Mouse (Mus musculus): ENCODE data around the gene Fbxo31. TPM values are rescaled to one million over a fixed set of nuclear protein-coding genes. Genes with fewer than 3 reads are reported as not detected.
"Not testable (repeated sequence)": the region's sequence is repeated elsewhere in the genome, so short reads cannot be mapped to it uniquely, and the experiment has no call there.

The Fbxo31 gene
- total RNA-seq (2021) = 37.2 and 66.1 TPM in 2 replicates
- long read RNA-seq, experiment 1, full-length matches to known transcripts = 82 of 134 reads
- long read RNA-seq, experiment 1, partial matches to known transcripts = 12 of 134 reads
- long read RNA-seq, experiment 1, other reads (novel, unspliced or antisense) = 40 of 134 reads
- long read RNA-seq, experiment 2, full-length matches to known transcripts = 61 of 92 reads
- long read RNA-seq, experiment 2, partial matches to known transcripts = 3 of 92 reads
- long read RNA-seq, experiment 2, other reads (novel, unspliced or antisense) = 28 of 92 reads

DNA sequence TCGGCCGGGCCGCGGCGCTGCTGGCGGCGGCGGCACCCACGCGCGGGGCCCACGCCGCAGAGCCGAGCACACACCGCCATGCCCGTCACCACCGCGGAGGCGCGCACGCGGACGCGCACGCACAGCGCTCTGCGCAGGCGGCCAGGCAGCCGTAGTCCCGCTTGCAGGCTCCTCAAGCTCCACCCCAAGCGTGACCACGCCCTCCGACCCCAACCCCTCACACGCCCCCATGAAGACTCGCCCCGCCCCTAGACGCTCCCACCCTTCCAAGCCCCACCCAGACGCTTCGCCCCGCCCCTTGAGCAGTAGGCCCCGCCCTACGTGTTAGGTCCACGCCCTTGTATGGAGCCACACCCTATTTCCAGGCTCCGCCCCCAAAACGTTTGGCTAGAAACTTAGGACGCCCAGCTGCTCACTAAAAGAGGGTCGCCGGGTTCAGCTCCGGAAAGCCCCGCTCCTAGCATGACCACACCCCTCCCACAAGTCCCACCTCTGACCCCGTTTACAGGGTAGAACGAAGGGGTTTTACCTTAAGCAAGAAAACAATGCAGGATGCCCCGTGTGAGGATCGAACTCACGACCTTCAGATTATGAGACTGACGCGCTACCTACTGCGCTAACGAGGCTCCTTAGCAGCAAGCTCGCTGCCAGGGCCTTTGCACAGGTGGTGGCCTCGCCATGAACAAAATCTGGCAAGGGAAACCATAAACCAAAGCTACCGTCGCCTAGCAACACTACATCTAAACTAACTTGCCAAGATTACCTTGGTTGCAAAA lies at the start of gene Fbxo31:
Fbxo31 (minus strand) TSS at position 131 of the 776 bp plus-strand sequence.
- DNase-seq = peak; percentile 98

- no peak for DNase-seq
Observed at GRCm38 (mm10) chr8:121623043-121623442, 44.4 kb upstream of the Fbxo31 start.

- no peak for DNase-seq
Observed at GRCm38 (mm10) chr8:121621879-121622278, 43.3 kb upstream of the Fbxo31 start.

- peak; percentile 79 for DNase-seq
Observed at GRCm38 (mm10) chr8:121620801-121621516, 42.4 kb upstream of the Fbxo31 start.

- peak; percentile 77 for DNase-seq
Observed at GRCm38 (mm10) chr8:121619401-121619995, 40.9 kb upstream of the Fbxo31 start.

GRCm38 (mm10) chr8:121613419-121613818 lies 34.8 kb upstream of the Fbxo31 start:
- DNase-seq = no peak

DNA sequence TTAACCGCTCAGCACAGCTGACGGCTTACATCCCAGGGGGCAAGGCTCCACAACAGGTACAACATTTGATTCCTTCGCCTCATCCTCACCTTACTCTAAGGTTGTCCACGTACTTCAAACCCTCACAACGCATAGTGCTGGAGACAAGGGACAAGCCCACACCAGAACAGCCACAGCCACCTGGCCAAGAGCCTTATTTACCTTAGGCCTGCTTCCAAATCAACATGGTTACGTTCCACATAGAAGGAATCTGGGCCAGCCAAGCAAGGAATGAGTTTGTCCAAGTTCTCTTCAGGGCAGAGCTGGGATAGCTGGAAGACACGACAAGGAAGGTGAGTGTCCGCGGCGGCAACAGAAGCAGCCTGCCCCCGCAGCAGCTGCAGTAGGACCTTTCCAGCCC lies 31.3 kb upstream of the Fbxo31 start:
- no peak for DNase-seq

GRCm38 (mm10) chr8:121609251-121609650 lies 30.6 kb upstream of the Fbxo31 start:
- no peak for DNase-seq

- no peak for DNase-seq
Observed at GRCm38 (mm10) chr8:121607661-121608060, 29.1 kb upstream of the Fbxo31 start.

- DNase-seq = no peak
Observed at GRCm38 (mm10) chr8:121603801-121604200, 25.2 kb upstream of the Fbxo31 start.

DNA sequence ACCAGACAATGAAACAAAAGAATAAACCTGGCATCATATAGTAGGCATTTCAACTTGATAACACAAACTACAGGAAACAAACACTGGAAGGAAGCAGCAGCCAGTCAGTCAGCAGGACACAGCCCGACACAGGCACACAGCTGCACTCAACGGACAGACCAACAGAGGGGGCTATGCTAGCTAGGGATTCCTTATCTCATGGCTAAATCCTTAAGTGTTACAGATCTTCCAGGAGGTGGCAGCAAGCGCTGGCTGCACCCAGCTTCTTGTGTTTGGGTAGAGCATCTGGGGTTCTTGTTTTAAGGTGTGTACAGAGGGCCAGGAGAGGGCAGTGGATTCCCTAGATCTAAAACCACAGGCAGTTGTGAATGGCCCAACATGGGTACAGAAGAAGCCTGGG lies 24.3 kb upstream of the Fbxo31 start:
- DNase-seq = peak; percentile 82

DNA sequence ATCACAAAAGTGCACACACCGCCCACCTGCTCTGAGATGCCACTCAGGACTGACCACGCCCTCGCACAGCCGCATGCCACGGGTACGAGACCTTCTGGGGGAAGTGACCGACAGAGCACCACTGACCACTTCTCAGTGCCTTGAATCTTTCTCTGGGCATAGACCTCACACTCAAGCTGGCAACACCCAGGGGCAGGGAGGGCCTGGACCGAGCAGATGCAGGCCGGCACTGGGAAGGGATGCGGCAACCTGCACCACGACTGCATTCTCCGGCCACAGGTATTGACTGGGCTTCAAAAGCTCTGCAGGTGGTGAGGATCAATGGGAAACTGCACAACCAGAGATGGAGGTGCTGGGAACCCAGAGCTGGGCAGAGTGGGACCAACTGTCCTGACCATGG lies 23.8 kb upstream of the Fbxo31 start:
- DNase-seq = no peak

- DNase-seq = no peak
Observed at GRCm38 (mm10) chr8:121599842-121600241, 21.2 kb upstream of the Fbxo31 start.

- DNase-seq = peak; percentile 94
Observed at GRCm38 (mm10) chr8:121598892-121599291, 20.3 kb upstream of the Fbxo31 start.

DNA sequence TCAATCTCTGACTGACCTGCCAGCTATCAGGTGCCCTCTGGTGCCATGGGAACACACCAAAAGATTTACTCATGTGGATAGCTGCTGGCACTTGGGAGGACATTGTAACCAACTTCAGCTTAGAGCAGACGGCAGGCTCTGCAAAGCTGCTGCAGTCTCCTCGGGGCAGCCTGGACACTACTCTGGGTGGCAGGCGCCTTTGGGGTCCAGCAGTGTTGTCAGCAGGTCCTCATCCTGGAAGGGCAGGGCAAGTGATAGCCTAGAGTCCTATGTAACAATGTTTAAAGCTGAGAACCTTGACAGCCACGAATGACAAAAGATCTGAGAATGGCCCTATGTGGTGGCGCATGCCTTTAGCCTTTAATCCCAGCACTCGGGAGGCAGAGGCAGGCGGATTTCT lies 19.6 kb upstream of the Fbxo31 start:
- DNase-seq = no peak

- DNase-seq = not testable (repeated sequence)
Observed at GRCm38 (mm10) chr8:121597492-121597891, 18.9 kb upstream of the Fbxo31 start.

DNA sequence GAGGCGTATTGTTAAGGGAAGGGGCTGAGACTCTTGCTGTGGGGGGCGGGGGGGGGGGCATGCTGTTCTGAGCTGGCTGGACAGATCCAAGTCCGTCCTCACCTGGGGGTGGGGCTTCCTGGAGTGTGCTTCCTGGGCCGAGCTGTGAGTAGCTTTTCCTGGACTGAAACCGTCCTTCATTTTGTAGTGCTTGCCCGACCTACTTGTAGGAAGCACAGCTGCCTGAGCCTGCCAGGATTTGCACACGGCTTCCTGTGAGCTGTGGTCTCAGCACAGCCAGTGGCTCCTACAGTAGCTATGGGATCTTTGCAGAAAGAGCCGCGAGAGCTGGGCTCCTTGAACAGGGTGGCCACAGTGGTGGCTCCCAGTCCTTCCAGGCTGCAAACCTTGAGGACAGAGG lies 15.4 kb upstream of the Fbxo31 start:
- DNase-seq = peak; percentile 63

DNA sequence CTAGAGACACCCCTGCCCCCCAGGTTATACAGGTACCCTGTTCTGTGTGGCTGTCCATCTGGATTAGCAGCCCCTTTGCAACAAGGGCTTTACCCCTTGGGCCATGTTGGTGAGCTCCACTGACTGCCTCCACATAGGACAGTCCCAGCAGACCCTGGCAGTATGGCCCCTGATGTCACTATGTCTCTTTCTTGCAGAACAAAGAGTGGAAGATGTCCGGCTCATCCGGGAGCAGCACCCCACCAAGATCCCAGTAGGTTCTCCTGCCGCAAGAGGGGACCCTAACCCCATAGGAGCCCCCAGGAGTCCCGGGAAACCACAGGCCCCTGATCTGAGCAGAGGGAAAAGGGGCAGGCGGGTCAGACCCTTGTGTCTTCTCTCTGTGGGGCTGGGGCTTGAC lies 14.7 kb upstream of the Fbxo31 start:
- DNase-seq = no peak

DNA sequence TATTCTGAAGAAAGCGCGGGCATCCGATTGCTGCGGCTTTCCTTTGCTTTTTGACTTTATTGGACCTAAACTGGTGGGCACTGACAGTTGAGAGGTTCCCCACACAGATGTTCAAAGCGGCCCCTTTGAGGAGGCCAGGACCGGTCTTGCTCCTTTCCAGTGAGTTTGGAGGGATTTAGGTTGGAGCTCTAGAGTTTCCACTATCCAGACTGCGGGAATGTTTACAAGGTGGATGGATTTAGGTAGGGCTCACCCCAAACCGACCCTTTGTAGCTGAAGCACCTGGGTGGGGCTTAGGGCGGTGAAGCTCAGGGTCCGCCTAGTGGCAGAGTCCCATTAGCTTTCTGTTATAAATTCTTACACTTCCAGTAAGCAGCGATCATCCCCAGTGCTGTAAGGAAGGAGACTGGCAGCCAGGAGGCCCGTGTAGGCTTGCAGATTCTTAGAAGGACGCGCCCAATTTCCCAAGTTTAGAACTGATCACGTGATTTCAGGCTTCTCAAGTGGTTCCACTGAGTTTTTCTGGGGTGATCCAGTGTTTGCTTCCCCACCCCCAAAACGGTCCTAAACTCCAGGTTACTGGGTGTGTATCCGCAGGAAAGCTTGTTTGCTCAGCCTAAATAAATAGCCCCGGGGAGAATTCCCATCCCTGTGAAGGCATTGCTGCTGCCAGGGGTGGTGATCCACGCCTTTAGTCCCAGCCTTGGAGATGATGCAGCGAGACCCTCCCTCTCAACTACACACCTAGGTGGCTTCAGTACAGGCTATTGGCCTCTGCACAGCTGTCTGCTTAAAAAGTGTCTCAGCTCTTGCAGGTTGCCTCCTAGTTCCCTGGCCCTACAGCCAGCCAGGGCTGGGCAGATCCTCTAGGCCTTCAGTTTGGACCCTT lies 12.8 kb upstream of the Fbxo31 start:
- DNase-seq = no peak

DNA sequence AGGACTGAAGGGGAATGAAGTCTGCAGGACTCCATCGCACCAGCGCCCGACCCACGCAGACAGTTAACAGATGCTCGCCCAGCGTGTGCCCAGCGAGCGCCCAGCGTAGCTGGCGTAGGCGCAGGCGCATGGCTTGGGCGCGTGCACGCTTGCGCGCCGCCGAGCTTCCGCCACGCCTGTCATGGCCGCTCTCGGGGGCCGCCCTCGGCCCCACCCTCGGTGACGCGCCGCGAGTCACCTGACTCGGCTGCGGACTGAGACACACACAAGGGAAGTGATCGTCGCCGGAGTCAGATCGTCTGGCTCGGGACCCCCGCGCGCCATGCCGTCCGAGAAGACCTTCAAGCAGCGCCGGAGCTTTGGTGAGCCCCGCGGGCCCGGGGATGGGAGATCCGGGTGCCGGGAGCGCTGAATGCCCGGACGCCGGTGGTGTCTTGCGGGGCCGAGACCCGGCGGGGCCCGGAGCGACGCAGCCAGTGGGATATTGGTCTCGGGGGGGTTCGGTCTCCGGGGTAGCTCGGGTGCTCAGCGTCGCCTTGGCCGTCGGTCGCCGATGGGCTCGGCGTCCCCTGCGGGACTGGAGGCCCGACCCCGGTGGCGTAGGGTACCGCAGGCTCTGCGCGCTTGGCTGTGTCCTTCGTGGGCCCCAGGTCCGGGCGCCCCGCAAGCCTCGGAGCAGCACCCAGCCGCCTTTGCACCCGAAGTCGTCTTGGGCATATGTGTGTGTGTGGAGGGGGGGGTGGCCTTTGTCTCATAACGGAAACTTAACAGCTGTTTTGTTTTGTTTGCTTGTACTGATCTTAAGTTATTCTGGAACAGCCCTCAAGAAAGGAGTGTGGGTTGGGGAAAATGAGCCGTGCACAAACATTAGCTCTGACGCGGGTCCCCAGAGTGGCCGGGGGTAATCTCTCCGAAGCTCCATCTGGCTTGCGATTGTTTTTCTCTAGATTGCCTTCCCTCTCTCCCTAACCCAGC lies 11.9 kb upstream of the Fbxo31 start, which contains the start of gene Map1lc3b:
Map1lc3b (plus strand) TSS at position 159 of the 975 bp plus-strand sequence.
- DNase-seq = peak; percentile 97
